Mouse (Mus musculus) c-Kit-negative CD71-positive TER-119-positive erythroid progenitor cells, embryonic 14.5 days (primary cell): Measurements from ENCODE around the gene Kncn.

Experiments used
- DNase-seq: peaks from one replicate; pipeline ENCODE4 v3.0.0-alpha.2; 2013; ENCODE audit warnings: low read depth, low spot score

The Kncn gene

GRCm38 (mm10) chr4:115935835-115936581, 51.8 kb downstream of the Kncn start:
- DNase-seq: no peak

GRCm38 (mm10) chr4:115936646-115937045, 52.4 kb downstream of the Kncn start:
- DNase-seq: no peak

- DNase-seq: no peak
These were observed 53.1 kb downstream of the Kncn start for GRCm38 (mm10) chr4:115937061-115937976.

- no peak for DNase-seq
These were observed 54.3 kb downstream of the Kncn start for GRCm38 (mm10) chr4:115938276-115939160.
